Mouse (Mus musculus): ENCODE measurements around the gene Atxn7l1. TPM values are rescaled to one million over a fixed set of nuclear protein-coding genes. Genes with fewer than 3 reads are reported as not detected.

The Atxn7l1 gene
- total RNA-seq (2014; rRNA removed) (23.6 and 27.8 TPM in 2 replicates), polyA plus RNA-seq (2015; fragmentation: Nextera tagmentation; extraction: Ambion mirVana) (20.3 and 20.9 TPM in 2 replicates)

DNA sequence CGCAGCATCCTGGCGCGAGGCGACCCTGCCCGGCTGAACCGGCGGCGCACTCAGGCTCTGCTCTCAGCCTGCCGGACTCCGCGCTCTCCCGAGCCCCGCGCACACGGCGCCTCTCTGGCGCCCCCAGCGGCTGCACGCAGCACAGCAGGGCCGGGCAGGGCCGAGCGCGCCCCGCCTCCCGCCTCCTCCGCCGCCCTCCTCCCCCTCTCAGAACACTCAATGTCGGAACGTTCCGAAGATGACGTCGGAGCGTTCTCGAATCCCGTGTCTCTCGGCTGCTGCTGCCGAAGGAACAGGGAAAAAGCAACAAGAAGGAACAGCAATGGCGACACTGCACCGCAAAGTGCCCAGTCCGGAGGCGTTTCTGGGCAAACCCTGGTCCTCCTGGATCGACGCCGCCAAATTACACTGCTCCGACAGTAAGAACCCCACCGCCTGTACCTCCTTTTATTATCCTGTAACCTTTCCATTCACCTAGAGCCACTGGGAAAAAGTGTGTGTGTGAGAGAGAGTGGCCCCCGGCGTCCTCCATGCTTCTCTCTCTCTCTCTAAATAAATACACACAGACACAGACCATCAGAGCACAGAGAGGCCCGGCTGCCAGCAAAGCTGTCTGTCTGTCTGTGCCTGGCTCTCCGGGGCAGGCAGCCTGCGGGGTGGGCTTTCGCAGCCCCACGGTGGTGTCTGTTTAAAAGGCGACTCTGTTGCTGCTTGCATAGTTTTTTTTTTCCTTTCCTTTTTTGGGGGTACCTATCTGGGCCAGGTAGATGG lies at the start of gene Atxn7l1:
Gene Atxn7l1 (plus strand): TSS at position 197 of the 771 bp plus-strand sequence.
- DNase-seq (ENCODE audit: low spot score), result peak; percentile 97
- Histone ChIP-seq H3K9ac (replicated peaks; ENCODE audit: low read length, poor library complexity, severe bottlenecking) (peak within 1 kb of the TSS; percentile 86), H3K27ac (ENCODE audit: low read depth, low read length) (peak within 1 kb of the TSS; percentile 82), H3K27me3 (ENCODE audit: insufficient read depth, low read length) (no peaks in the 10 kb centered on the region), H3K4me2 (ENCODE audit: low read depth, low read length, poor library complexity, severe bottlenecking) (peak within 1 kb of the TSS; percentile 96), H3K36me3 (ENCODE audit: insufficient read depth, low read length) (no peaks in the 10 kb centered on the region), H3K4me1 (ENCODE audit: insufficient read depth, low read length) (peaks cover 11% of the 10 kb centered on the region; the same call in 1 of the 2 replicates), H3K9me3 (ENCODE audit: low read length) (no peaks in the 10 kb centered on the region), H3K4me3 (ENCODE audit: low read depth, low read length) (peak within 1 kb of the TSS; percentile 73)
- TF ChIP-seq CTCF (IDR thresholded peaks at IDR 0.05), result peak; percentile 85
- under 1% methylated on average over 54 of the region's 54 CpGs for WGBS
- ATAC-seq (ENCODE audit: low FRiP score), result peak; percentile 94

DNA sequence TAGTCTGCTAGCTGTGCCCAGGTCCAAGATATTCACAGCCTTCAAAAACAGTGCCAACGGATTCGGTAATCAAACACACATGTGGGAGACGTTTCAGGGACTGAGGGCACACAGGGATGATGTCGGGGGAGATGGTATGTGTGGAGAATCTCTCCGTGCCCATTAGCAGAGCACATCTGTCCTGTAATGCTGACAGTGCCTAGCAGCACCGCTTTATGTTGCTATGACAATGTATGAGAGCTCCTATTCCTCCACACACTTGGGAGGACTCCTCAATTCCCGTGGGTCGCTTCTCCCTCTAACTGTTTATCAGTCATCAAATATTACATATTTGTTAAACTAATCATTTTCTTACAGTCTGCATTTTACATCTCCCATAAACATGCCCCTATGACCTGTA lies 45.9 kb upstream of the Atxn7l1 start:
- H3K9me3 ChIP-seq (ENCODE audit: low read length), result no peaks in the 10 kb centered on the region
- no peak overlapping the region for H3K4me3 ChIP-seq (ENCODE audit: low read depth, low read length)
- no peaks in the 10 kb centered on the region for H3K27me3 ChIP-seq (ENCODE audit: insufficient read depth, low read length)
- no peaks in the 10 kb centered on the region for H3K36me3 ChIP-seq (ENCODE audit: insufficient read depth, low read length)
- WGBS, result 59% methylated on average over 8 of the region's 8 CpGs
- 0 out of 2 replicates have a peak, but pooled peaks cover 6% of the 10 kb centered on the region for H3K4me1 ChIP-seq (ENCODE audit: insufficient read depth, low read length)
- no peak for TF ChIP-seq CTCF (IDR thresholded peaks at IDR 0.05)
- ATAC-seq (ENCODE audit: low FRiP score) (no peak; the same call in 1 of the 2 replicates), DNase-seq (ENCODE audit: low spot score) (no peak)
- no peak overlapping the region for H3K27ac ChIP-seq (ENCODE audit: low read depth, low read length)
- H3K4me2 ChIP-seq (ENCODE audit: low read depth, low read length, poor library complexity, severe bottlenecking), result no peak overlapping the region
- H3K9ac ChIP-seq (replicated peaks; ENCODE audit: low read length, poor library complexity, severe bottlenecking), result no peak overlapping the region

DNA sequence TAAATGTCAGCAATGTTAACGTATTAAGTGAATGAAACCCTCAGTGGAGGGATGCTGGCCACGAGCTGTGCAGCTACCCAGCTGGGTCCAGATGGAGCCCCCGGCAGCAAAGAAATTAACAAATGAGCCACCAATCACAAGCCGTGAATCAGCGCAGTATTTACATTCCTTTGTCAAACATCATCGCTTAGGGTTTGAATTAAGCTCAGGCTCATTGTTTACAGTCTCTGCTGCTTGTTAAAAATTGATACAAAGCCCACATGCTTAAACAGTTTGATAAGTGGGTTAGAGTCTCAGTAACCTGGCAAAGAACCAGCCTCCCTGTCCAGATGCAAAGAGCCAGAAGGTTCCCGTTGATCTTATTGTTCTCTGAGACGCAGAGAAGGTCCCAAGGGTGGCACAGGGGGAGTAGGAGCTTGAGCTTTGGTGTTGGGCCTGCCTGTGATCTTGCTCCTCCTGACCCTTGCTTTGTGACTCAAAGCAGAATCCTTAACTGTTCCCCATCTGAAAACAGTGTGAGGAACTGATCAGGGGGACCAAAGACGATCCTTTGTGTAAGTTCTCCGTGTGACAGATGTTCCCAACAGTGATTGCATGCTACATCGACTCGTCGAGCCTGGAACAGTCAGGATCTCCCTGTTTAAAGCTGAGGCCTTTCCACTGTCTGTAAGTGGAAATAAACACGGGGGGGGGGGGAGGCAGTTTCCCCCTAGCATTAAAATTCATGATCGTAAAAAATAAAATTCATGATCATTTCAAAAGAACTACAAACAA lies 45.0 kb upstream of the Atxn7l1 start:
- no peak for ATAC-seq (ENCODE audit: low FRiP score)
- TF ChIP-seq CTCF (IDR thresholded peaks at IDR 0.05), result no peak
- no peaks in the 10 kb centered on the region for H3K36me3 ChIP-seq (ENCODE audit: insufficient read depth, low read length)
- H3K4me2 ChIP-seq (ENCODE audit: low read depth, low read length, poor library complexity, severe bottlenecking), result no peak overlapping the region
- H3K27me3 ChIP-seq (ENCODE audit: insufficient read depth, low read length), result no peaks in the 10 kb centered on the region
- peak; percentile 31 for DNase-seq (ENCODE audit: low spot score)
- 30% methylated on average over 15 of the region's 15 CpGs for WGBS
- H3K9ac ChIP-seq (replicated peaks; ENCODE audit: low read length, poor library complexity, severe bottlenecking), result no peak overlapping the region
- H3K4me3 ChIP-seq (ENCODE audit: low read depth, low read length), result no peak overlapping the region
- H3K9me3 ChIP-seq (ENCODE audit: low read length), result no peaks in the 10 kb centered on the region
- H3K4me1 ChIP-seq (ENCODE audit: insufficient read depth, low read length), result 0 out of 2 replicates have a peak, but pooled peaks cover 6% of the 10 kb centered on the region
- no peak overlapping the region for H3K27ac ChIP-seq (ENCODE audit: low read depth, low read length)

- Histone ChIP-seq H3K9ac (replicated peaks; ENCODE audit: low read length, poor library complexity, severe bottlenecking) (no peak overlapping the region), H3K9me3 (ENCODE audit: low read length) (no peaks in the 10 kb centered on the region), H3K4me1 (ENCODE audit: insufficient read depth, low read length) (0 out of 2 replicates have a peak, but pooled peaks cover 6% of the 10 kb centered on the region), H3K27ac (ENCODE audit: low read depth, low read length) (no peak overlapping the region), H3K27me3 (ENCODE audit: insufficient read depth, low read length) (no peaks in the 10 kb centered on the region), H3K36me3 (ENCODE audit: insufficient read depth, low read length) (no peaks in the 10 kb centered on the region), H3K4me2 (ENCODE audit: low read depth, low read length, poor library complexity, severe bottlenecking) (no peak overlapping the region), H3K4me3 (ENCODE audit: low read depth, low read length) (no peak overlapping the region)
- no peak for TF ChIP-seq CTCF (IDR thresholded peaks at IDR 0.05)
- 46% methylated on average over 4 of the region's 4 CpGs for WGBS
- DNase-seq (ENCODE audit: low spot score) (peak; percentile 66), ATAC-seq (ENCODE audit: low FRiP score) (peak; percentile 69)
These were observed 41.8 kb upstream of the Atxn7l1 start for GRCm38 (mm10) chr12:33105724-33106123.

DNA sequence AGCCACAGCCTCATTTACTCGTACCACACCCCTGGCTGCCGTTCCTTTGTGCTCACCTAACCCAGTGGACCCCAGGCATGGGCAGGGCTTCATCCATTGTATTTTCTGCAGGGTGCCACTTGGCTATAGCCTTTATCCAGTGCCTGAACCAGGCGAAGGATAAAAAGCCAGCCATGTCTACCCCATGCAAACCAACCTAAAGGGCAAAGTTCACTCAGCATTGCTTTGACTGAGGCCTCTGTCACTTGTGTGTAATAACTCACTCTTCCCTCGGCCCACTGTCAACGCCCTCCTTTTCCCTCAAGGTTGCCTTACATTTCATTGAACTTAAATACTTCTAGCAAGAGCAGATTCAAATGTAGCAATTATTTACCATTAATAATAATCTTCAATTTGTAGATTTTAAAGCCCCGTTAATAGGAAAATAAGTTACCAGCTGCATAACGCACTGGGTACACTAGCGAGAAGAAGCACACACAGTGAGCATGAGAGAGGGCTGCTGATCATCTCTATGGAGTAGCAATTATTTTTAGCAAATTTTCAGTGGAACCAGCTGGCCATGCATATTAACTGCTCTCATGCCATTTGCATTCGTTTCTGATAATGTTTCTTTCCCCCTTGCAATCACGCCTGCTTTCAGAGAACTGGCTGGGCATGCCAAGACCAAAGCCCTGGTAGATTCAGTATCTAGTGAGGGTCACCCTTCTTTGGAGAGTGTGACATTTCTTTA lies 40.9 kb upstream of the Atxn7l1 start:
- TF ChIP-seq CTCF (IDR thresholded peaks at IDR 0.05), result no peak
- ATAC-seq (ENCODE audit: low FRiP score) (no peak), DNase-seq (ENCODE audit: low spot score) (no peak)
- Histone ChIP-seq H3K4me2 (ENCODE audit: low read depth, low read length, poor library complexity, severe bottlenecking) (no peak overlapping the region), H3K9me3 (ENCODE audit: low read length) (no peaks in the 10 kb centered on the region), H3K9ac (replicated peaks; ENCODE audit: low read length, poor library complexity, severe bottlenecking) (no peak overlapping the region), H3K27ac (ENCODE audit: low read depth, low read length) (no peak overlapping the region), H3K4me1 (ENCODE audit: insufficient read depth, low read length) (0 out of 2 replicates have a peak, but pooled peaks cover 6% of the 10 kb centered on the region), H3K27me3 (ENCODE audit: insufficient read depth, low read length) (no peaks in the 10 kb centered on the region), H3K36me3 (ENCODE audit: insufficient read depth, low read length) (no peaks in the 10 kb centered on the region), H3K4me3 (ENCODE audit: low read depth, low read length) (no peak overlapping the region)
- 71% methylated on average over 10 of the region's 10 CpGs for WGBS
